Mouse (Mus musculus): Measurements from ENCODE around the gene Kcnh7.

DNA sequence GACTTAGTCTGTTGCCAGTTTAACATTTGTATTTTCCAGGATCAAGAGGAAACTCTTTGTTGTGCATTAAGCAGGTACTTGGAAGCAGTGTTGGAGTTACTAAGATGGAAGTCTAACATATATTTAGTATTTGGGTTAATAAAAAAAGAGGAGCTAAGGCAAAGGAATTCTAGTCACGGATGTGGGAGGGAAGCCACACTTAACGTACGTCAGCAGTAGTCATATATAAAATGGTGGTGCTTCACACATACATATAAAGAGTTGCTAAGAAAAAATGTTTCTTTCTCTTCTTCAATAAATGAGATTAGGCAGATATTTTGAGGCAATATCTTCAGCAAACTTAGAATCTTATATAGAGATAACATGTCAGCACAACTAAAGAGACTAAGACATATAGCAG lies 144.4 kb downstream of the Kcnh7 start:
- TF ChIP-seq CTCF (IDR thresholded peaks at IDR 0.05; ENCODE audit: low read depth, low read length) (no peak), POLR2A (IDR thresholded peaks at IDR 0.05; ENCODE audit: insufficient read depth, low read length) (no peak)
